Comparison of ENCODE assay signal across 18 mouse cellular contexts in genomic region chr11:94926431-94926830, GRCm38 (mm10). TPM values are rescaled to one million over a fixed set of nuclear protein-coding genes. Genes with fewer than 3 reads are reported as not detected.
DNase-seq lines count a peak whose midpoint lies in the region; ATAC-seq and TF ChIP-seq lines count a peak whose summit lies in the region.
"Had no signal": no experiment of that assay in that cellular context is flagged by ENCODE, and none has a peak within 500 bp of the region (broad histone marks: within the 10 kb centered on the region; RNA-seq: fewer than 3 reads in every experiment).

No protein-coding gene starts in this region.

- H3K4me2 ChIP-seq in lung, embryonic 16.5 days (ENCODE audit: low read depth, low read length): no peak overlapping the region
- H3K4me2 ChIP-seq in liver, embryonic 12.5 days: no peak overlapping the region

- H3K36me3 ChIP-seq in lung, embryonic 16.5 days (ENCODE audit: control insufficient read depth, insufficient read depth, low read length): no peaks in the 10 kb centered on the region
- H3K36me3 ChIP-seq in limb, embryonic 10.5 days: no peaks in the 10 kb centered on the region
- H3K36me3 ChIP-seq in liver, embryonic 12.5 days: no peaks in the 10 kb centered on the region
- H3K36me3 ChIP-seq: forebrain, embryonic 10.5 days had no signal

- intact Hi-C loops in heart, postnatal 25 days (cut with DNase I): no loop called here

- H3K9me3 ChIP-seq in lung, embryonic 16.5 days (ENCODE audit: control insufficient read depth, low read length): no peaks in the 10 kb centered on the region
- no peaks in the 10 kb centered on the region for H3K9me3 ChIP-seq in limb, embryonic 10.5 days (replicated peaks)
- no peaks in the 10 kb centered on the region for H3K9me3 ChIP-seq in liver, embryonic 12.5 days (replicated peaks)
- H3K9me3 ChIP-seq: forebrain, embryonic 10.5 days; megakaryocyte, embryonic 14.5 days had no signal

- peaks cover 30% of the 10 kb centered on the region for H3K4me1 ChIP-seq in lung, embryonic 16.5 days (replicated peaks; ENCODE audit: control insufficient read depth, insufficient read depth, low read length)
- peaks cover 48% of the 10 kb centered on the region for H3K4me1 ChIP-seq in limb, embryonic 10.5 days
- peaks cover 13% of the 10 kb centered on the region for H3K4me1 ChIP-seq in liver, embryonic 12.5 days

- no peak overlapping the region for H3K9ac ChIP-seq in lung, embryonic 16.5 days (ENCODE audit: low read length)
- H3K9ac ChIP-seq in liver, embryonic 12.5 days: no peak overlapping the region

- no peaks in the 10 kb centered on the region for H3K27me3 ChIP-seq in lung, embryonic 16.5 days (ENCODE audit: control insufficient read depth, insufficient read depth, low read depth, low read length)
- H3K27me3 ChIP-seq in limb, embryonic 10.5 days (ENCODE audit: low read depth, poor library complexity, severe bottlenecking): no peaks in the 10 kb centered on the region
- H3K27me3 ChIP-seq in liver, embryonic 12.5 days (replicated peaks): peaks cover 40% of the 10 kb centered on the region

- no peak for TF ChIP-seq CTCF in layer of hippocampus, adult 2 months (conservative IDR thresholded peaks at IDR 0.05)

- WGBS in lung, embryonic 16.5 days: 36% methylated on average over 11 of the region's 11 CpGs
- WGBS in limb, embryonic 10.5 days: 55% methylated on average over 11 of the region's 11 CpGs
- 61% methylated on average over 11 of the region's 11 CpGs for WGBS in liver, embryonic 12.5 days (ENCODE audit: insufficient replicate concordance)

- peak; percentile 49 for DNase-seq in heart, adult 8-10 months (ENCODE audit: low spot score)
- DNase-seq in heart, postnatal 25 days (ENCODE audit: low spot score): no peak
- no peak for DNase-seq in lung, postnatal 4 days
- DNase-seq in limb, embryonic 10.5 days (ENCODE audit: low spot score): no peak
- DNase-seq in layer of hippocampus, adult 2 months (ENCODE audit: low spot score in 2 of 2): no peak
- DNase-seq: cerebellum, adult 8-10 months; kidney, postnatal 25 days; right cerebral cortex, postnatal 25 days; thymus, postnatal 25 days had no signal

- peak overlapping the region; percentile 46; the same call in 1 of the 2 replicates for H3K27ac ChIP-seq in lung, embryonic 16.5 days (ENCODE audit: low read length)
- H3K27ac ChIP-seq in limb, embryonic 10.5 days: peak overlapping the region; percentile 92; the same call in 1 of the 2 replicates
- no peak overlapping the region for H3K27ac ChIP-seq in liver, embryonic 12.5 days
- no peak overlapping the region for H3K27ac ChIP-seq in layer of hippocampus, adult 2 months
- H3K27ac ChIP-seq: forebrain, embryonic 10.5 days had no signal

- H3K4me3 ChIP-seq in lung, embryonic 16.5 days (ENCODE audit: low read length): no peak overlapping the region
- H3K4me3 ChIP-seq in limb, embryonic 10.5 days: no peak overlapping the region
- no peak overlapping the region for H3K4me3 ChIP-seq in liver, embryonic 12.5 days
- no peak overlapping the region for H3K4me3 ChIP-seq in layer of hippocampus, adult 2 months
- H3K4me3 ChIP-seq: forebrain, embryonic 10.5 days; megakaryocyte, embryonic 14.5 days had no signal

- ATAC-seq in lung, embryonic 16.5 days (ENCODE audit: low read depth): no peak
- ATAC-seq in liver, embryonic 12.5 days: no peak
- ATAC-seq in CD4-positive, CD25-positive, alpha-beta regulatory T cell, adult 4 months: no peak

RNA-seq across cellular contexts. Expression of gene Col1a1, which starts 9.6 kb away (rescaled TPM):
- total RNA-seq in heart, adult 8-10 months (2022): 10 to 100 TPM; 23.3 to 50.4 (median 39.8) TPM
- total RNA-seq in heart, postnatal 25 days (2021): 100 to 1,000 TPM; 182 to 211 TPM
- 1,180 and 1,421 TPM in 2 replicates for polyA plus RNA-seq in lung, embryonic 16.5 days (2015; fragmentation: Nextera tagmentation; extraction: Ambion mirVana)
- polyA plus RNA-seq in limb, embryonic 10.5 days (2016; fragmentation: Nextera tagmentation; extraction: Ambion mirVana): 81.4 and 104 TPM in 2 replicates
- polyA plus RNA-seq in liver, embryonic 12.5 days (2016; fragmentation: Nextera tagmentation; extraction: Ambion mirVana): 135 and 153 TPM in 2 replicates
- 10 to 100 TPM in 1 of 2 experiments, 1 to 10 TPM in 1; 9.6 to 14.0 TPM for total RNA-seq in layer of hippocampus, adult 2 months (2021)
- under 1 TPM in 1 of 2 experiments, not detected in 1; 0.09 TPM for polyA plus RNA-seq in CD4-positive, CD25-positive, alpha-beta regulatory T cell, adult 4 months (2017; shearing (Covaris generic))

RNA-seq across cellular contexts. Expression of gene Hils1, which starts 41.0 kb away (rescaled TPM):
- total RNA-seq in heart, adult 8-10 months (2022): not detected
- not detected for total RNA-seq in heart, postnatal 25 days (2021)
- polyA plus RNA-seq in lung, embryonic 16.5 days (2015; fragmentation: Nextera tagmentation; extraction: Ambion mirVana): not detected in 2 replicates
- not detected in 2 replicates for polyA plus RNA-seq in limb, embryonic 10.5 days (2016; fragmentation: Nextera tagmentation; extraction: Ambion mirVana)
- not detected in 2 replicates for polyA plus RNA-seq in liver, embryonic 12.5 days (2016; fragmentation: Nextera tagmentation; extraction: Ambion mirVana)
- total RNA-seq in layer of hippocampus, adult 2 months (2021): not detected
- not detected for polyA plus RNA-seq in CD4-positive, CD25-positive, alpha-beta regulatory T cell, adult 4 months (2017; shearing (Covaris generic))
- total RNA-seq: left cerebral cortex, adult 8-10 months; liver, adult 2 months had no signal
- polyA plus RNA-seq: brain, embryonic 14.5 days; forebrain, embryonic 10.5 days; hindbrain, embryonic 11.5 days; liver, adult 2 months had no signal

RNA-seq across cellular contexts. Expression of gene Sgca, which starts 49.7 kb away (rescaled TPM):
- 100 to 1,000 TPM; 202 to 221 (median 208) TPM for total RNA-seq in heart, adult 8-10 months (2022)
- total RNA-seq in heart, postnatal 25 days (2021): 100 to 1,000 TPM; 142 to 163 TPM
- polyA plus RNA-seq in lung, embryonic 16.5 days (2015; fragmentation: Nextera tagmentation; extraction: Ambion mirVana): 1.3 and 1.4 TPM in 2 replicates
- polyA plus RNA-seq in limb, embryonic 10.5 days (2016; fragmentation: Nextera tagmentation; extraction: Ambion mirVana): 0.23 TPM in 1 of 2 replicates, not detected in the other
- polyA plus RNA-seq in liver, embryonic 12.5 days (2016; fragmentation: Nextera tagmentation; extraction: Ambion mirVana): 0.17 TPM in 1 of 2 replicates, not detected in the other
- under 1 TPM in 1 of 2 experiments, not detected in 1; 0.44 TPM for total RNA-seq in layer of hippocampus, adult 2 months (2021)
- not detected for polyA plus RNA-seq in CD4-positive, CD25-positive, alpha-beta regulatory T cell, adult 4 months (2017; shearing (Covaris generic))
- polyA plus RNA-seq: forebrain, embryonic 10.5 days; liver, adult 2 months had no signal

Comparison
In these comparisons a context has a peak if more than half of its experiments do, and no peak if none do; other contexts are left out.
1. H3K27ac ChIP-seq: peak in lung, embryonic 16.5 days (single experiment) and limb, embryonic 10.5 days (single experiment); none in liver, embryonic 12.5 days (single experiment) and layer of hippocampus, adult 2 months (single experiment).
2. RNA of gene Col1a1, which starts 9.6 kb away (polyA plus RNA-seq): 1,180 to 1,421 TPM in lung, embryonic 16.5 days, 135 to 153 TPM in liver, embryonic 12.5 days and 81.4 to 104 TPM in limb, embryonic 10.5 days; 0.09 TPM in CD4-positive, CD25-positive, alpha-beta regulatory T cell, adult 4 months; every median in the first group is over 10 times any median in the second.